Mouse (Mus musculus) ES-E14 (cell line): ENCODE data around the gene Nt5c2. TPM values are rescaled to one million over a fixed set of nuclear protein-coding genes. Genes with fewer than 3 reads are reported as not detected.

Experiments used
- DNase-seq: peaks from one replicate; pipeline ENCODE4 v3.0.0-alpha.2; 2013; ENCODE audit warnings: low read depth, low spot score
- H3K27ac ChIP-seq: 2 replicates; pipeline ENCODE4 v1.5.1; 2012; ENCODE audit warnings: low read depth, mild to moderate bottlenecking, low read length, moderate library complexity, mixed read lengths; ENCODE audit not compliant: poor library complexity, insufficient read depth, severe bottlenecking
- H3K36me3 ChIP-seq: 2 replicates; pipeline ENCODE4 v1.6.1; 2012; ENCODE audit warnings: mild to moderate bottlenecking, low read length, moderate library complexity, mixed read lengths; ENCODE audit not compliant: control insufficient read depth, poor library complexity, insufficient read depth, severe bottlenecking
- H3K4me1 ChIP-seq, 2 experiments: fragments of 150-350 bp in 1 of 2; sonication (generic) in 1 of 2; 2 replicates each; pipeline ENCODE4 v1.6.1; 2012; ENCODE audit warnings: low read length in 2 of 2, mild to moderate bottlenecking in 1 of 2, mixed read lengths in 1 of 2; ENCODE audit not compliant: control insufficient read depth in 2 of 2, insufficient read depth in 2 of 2, poor library complexity in 1 of 2
- H3K4me3 ChIP-seq, 2 experiments: fragments of 150-350 bp in 1 of 2; sonication (generic) in 1 of 2; 2 replicates each; pipeline ENCODE4 v1.5.1; 2012; ENCODE audit warnings: low read length in 2 of 2, low read depth in 1 of 2, mild to moderate bottlenecking in 1 of 2, mixed read lengths in 1 of 2; ENCODE audit not compliant: insufficient read depth in 1 of 2, poor library complexity in 1 of 2, severe bottlenecking in 1 of 2
- H3K9ac ChIP-seq: 2 replicates; pipeline ENCODE4 v1.6.1; 2012; ENCODE audit warnings: low read depth, mild to moderate bottlenecking, low read length, mixed read lengths; ENCODE audit not compliant: poor library complexity, insufficient read depth, severe bottlenecking
- H3K9me3 ChIP-seq: fragments of 150-350 bp; sonication (generic); 2 replicates; pipeline ENCODE4 v1.6.1; 2012; ENCODE audit warnings: low read depth, mild to moderate bottlenecking, low read length; ENCODE audit not compliant: control insufficient read depth, insufficient read depth
- CHD2 ChIP-seq: IDR thresholded peaks from 2 replicates; pipeline ENCODE4 v1.6.1; 2014; ENCODE audit warnings: mild to moderate bottlenecking, low read depth, low read length, inconsistent platforms
- HCFC1 ChIP-seq: IDR thresholded peaks from 2 replicates; pipeline ENCODE4 v1.6.1; 2012; ENCODE audit warnings: low read length, inconsistent platforms, borderline replicate concordance; ENCODE audit not compliant: insufficient read depth
- MAFK ChIP-seq: IDR thresholded peaks from 2 replicates; pipeline ENCODE4 v1.6.1; 2014; ENCODE audit warnings: mild to moderate bottlenecking, low read depth, low read length, inconsistent platforms; ENCODE audit not compliant: insufficient read depth
- ZC3H11A ChIP-seq: IDR thresholded peaks from 2 replicates; pipeline ENCODE4 v1.6.1; 2012; ENCODE audit warnings: low read depth, mild to moderate bottlenecking, inconsistent platforms, low read length, borderline replicate concordance
- ZNF384 ChIP-seq: IDR thresholded peaks from 2 replicates; pipeline ENCODE4 v1.6.1; 2012; ENCODE audit warnings: low read depth, low read length, inconsistent platforms
- in situ Hi-C, 2 experiments: fragments of 600-800 bp; cut with MboI; formaldehyde crosslinking; loops; one replicate each; pipeline ENCODE4 v1.15.1; 2025; ENCODE audit warnings: low sequenced_read_pairs in 2 of 2, inconsistent platforms in 1 of 2; ENCODE audit not compliant: unreplicated experiment in 2 of 2
- total RNA-seq: library from RNA; depleted of rRNA; stranded (reverse); fragments of 300-350 nt; gene quantifications from 2 replicates; pipeline ENCODE4 v1.2.3, GENCODE M21; 2012

Nt5c2 gene
- total RNA-seq, 1 experiment: 27.0 TPM

GRCm38 (mm10) chr19:46971051-46971689, 43.8 kb downstream of the Nt5c2 start:
- TF ChIP-seq HCFC1 (no peak), MAFK (no peak)
- in situ Hi-C loops: no loop called here
- Histone ChIP-seq H3K9ac (0 out of 2 replicates have a peak overlapping the region, but pooled peaks have one; percentile 4), H3K27ac (peak overlapping the region; percentile 46; the same call in 1 of the 2 replicates), H3K9me3 (no peaks in the 10 kb centered on the region), H3K36me3 (no peaks in the 10 kb centered on the region), H3K4me1 (peaks cover 2 to 15% of the 10 kb centered on the region in 2 experiments; a peak in 2 of 4 replicates), H3K4me3 (no peak overlapping the region)
- no peak for DNase-seq

DNA sequence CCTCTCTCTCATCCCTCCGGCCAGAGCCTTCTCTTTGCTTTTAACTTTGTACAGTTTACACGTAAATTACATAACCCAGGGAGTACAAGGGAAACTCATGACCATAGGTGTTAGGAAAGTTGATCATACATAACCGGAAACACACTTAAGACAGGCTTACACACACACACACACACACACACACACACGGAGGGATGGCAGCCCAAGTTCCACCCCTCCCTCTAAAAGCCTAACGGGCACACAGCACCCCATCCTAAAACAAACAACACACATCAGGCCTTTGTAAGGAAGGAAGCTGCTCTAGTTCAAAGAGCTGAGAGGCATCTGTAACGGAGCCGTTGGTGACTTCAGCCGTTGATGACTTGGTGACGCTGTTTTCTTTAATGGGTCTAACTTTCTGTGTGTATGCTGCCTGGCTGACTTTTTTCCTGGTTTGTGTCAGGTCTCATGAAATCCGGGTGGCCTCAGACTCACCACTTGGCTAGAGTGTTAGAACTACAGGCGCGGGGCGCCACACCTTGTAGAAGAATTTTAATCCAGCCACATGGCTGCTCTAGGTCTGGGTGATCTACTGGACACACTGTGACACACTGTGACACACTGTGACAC, 44.7 kb downstream of the Nt5c2 start:
- no peaks in the 10 kb centered on the region for H3K36me3 ChIP-seq
- H3K4me1 ChIP-seq: peaks cover 2 to 15% of the 10 kb centered on the region in 2 experiments; a peak in 2 of 4 replicates
- no peak overlapping the region for H3K9ac ChIP-seq
- no peaks in the 10 kb centered on the region for H3K9me3 ChIP-seq
- in situ Hi-C loops: no loop called here
- DNase-seq: no peak
- H3K27ac ChIP-seq: no peak overlapping the region
- H3K4me3 ChIP-seq: no peak overlapping the region
- TF ChIP-seq ZNF384: no peak
- no peak for TF ChIP-seq ZC3H11A
- TF ChIP-seq MAFK: no peak
- TF ChIP-seq CHD2: no peak
- TF ChIP-seq HCFC1: no peak

- in situ Hi-C loops: no loop called here
- Histone ChIP-seq H3K36me3 (no peaks in the 10 kb centered on the region), H3K4me1 (peaks cover 2 to 15% of the 10 kb centered on the region in 2 experiments; a peak in 2 of 4 replicates), H3K9ac (no peak overlapping the region), H3K4me3 (no peak overlapping the region), H3K9me3 (no peaks in the 10 kb centered on the region), H3K27ac (no peak overlapping the region)
- DNase-seq: no peak
- TF ChIP-seq HCFC1 (no peak), CHD2 (no peak), MAFK (no peak), ZNF384 (no peak), ZC3H11A (no peak)
Measured at GRCm38 (mm10) chr19:46969286-46969985, 45.5 kb downstream of the Nt5c2 start.

DNA sequence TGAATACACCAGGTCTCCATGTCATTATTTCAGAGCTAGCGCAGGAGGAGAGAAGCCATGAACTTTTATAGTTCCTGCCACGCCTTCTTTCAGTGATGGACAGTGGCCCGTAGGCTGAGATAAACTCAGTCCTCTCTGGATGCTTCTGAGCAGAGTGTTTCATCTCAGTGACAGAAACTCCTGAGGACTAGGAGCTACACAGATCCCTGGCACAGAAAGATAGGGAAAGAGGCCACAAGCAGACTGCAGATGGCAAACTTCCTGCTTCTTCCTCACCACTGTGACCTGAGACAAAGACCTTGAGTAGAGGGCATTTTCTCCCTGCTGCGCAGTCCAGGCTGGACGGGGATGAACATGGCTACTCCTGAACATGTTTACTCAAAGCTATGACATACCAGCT, 46.1 kb downstream of the Nt5c2 start:
- H3K27ac ChIP-seq: no peak overlapping the region
- no peak for TF ChIP-seq HCFC1
- in situ Hi-C loops: no loop called here

More for the DNA sequence above, 46.1 kb downstream of the Nt5c2 start:
- no peak overlapping the region for H3K4me3 ChIP-seq
- H3K9ac ChIP-seq: no peak overlapping the region
- DNase-seq: no peak
- H3K36me3 ChIP-seq: no peaks in the 10 kb centered on the region
- H3K4me1 ChIP-seq: peaks cover 2 to 15% of the 10 kb centered on the region in 2 experiments; a peak in 2 of 4 replicates
- H3K9me3 ChIP-seq: no peaks in the 10 kb centered on the region
